13 mouse cellular contexts compared by ENCODE assay signal in genomic region chr5:21131173-21131572, GRCm38 (mm10). TPM values are rescaled to one million over a fixed set of nuclear protein-coding genes. Genes with fewer than 3 reads are reported as not detected.
DNase-seq lines count a peak whose midpoint lies in the region; ATAC-seq lines count a peak whose summit lies in the region.
"Had no signal": no experiment of that assay in that cellular context is flagged by ENCODE, and none has a peak within 500 bp of the region (broad histone marks: within the 10 kb centered on the region; RNA-seq: fewer than 3 reads in every experiment).

No protein-coding gene starts in this region.

- no peaks in the 10 kb centered on the region for H3K27me3 ChIP-seq in hindbrain, embryonic 16.5 days (replicated peaks; ENCODE audit: control insufficient read depth, insufficient read depth, low read length)
- H3K27me3 ChIP-seq in forebrain, embryonic 12.5 days, result no peaks in the 10 kb centered on the region

- H3K27ac ChIP-seq in hindbrain, embryonic 16.5 days (ENCODE audit: low read depth, low read length), result no peak overlapping the region
- H3K27ac ChIP-seq in forebrain, embryonic 12.5 days, result no peak overlapping the region
- H3K27ac ChIP-seq: kidney, postnatal 0 days; stomach, postnatal 0 days had no signal

- no peaks in the 10 kb centered on the region for H3K4me1 ChIP-seq in hindbrain, embryonic 16.5 days (ENCODE audit: control insufficient read depth, insufficient read depth, low read depth, low read length)
- H3K4me1 ChIP-seq in forebrain, embryonic 12.5 days, result no peaks in the 10 kb centered on the region

- 87% methylated on average over 2 of the region's 2 CpGs for WGBS in hindbrain, embryonic 16.5 days
- WGBS in forebrain, embryonic 12.5 days, result 93% methylated on average over 2 of the region's 2 CpGs

- no peaks in the 10 kb centered on the region for H3K36me3 ChIP-seq in hindbrain, embryonic 16.5 days (ENCODE audit: control insufficient read depth, insufficient read depth, low read length)
- no peaks in the 10 kb centered on the region for H3K36me3 ChIP-seq in forebrain, embryonic 12.5 days (replicated peaks)
- H3K36me3 ChIP-seq: G1E had no signal

- intact Hi-C loops in heart, postnatal 14 days (cut with DNase I), result no loop called here

- DNase-seq in heart, adult 9 months (ENCODE audit: low spot score in 2 of 2), result peak; percentile 48 to 67
- DNase-seq in heart, postnatal 14 days, result no peak
- DNase-seq in spleen, postnatal 36 days (ENCODE audit: low spot score in 2 of 2), result peak; percentile 33 to 51
- no peak for DNase-seq in spleen, adult 12 weeks (ENCODE audit: low spot score)
- DNase-seq in lung, postnatal 25 days (ENCODE audit: low spot score), result peak; percentile 70
- DNase-seq: cerebellum, adult 2 months; retina, postnatal 1 day had no signal

- no peaks in the 10 kb centered on the region for H3K9me3 ChIP-seq in hindbrain, embryonic 16.5 days (ENCODE audit: control insufficient read depth, low read length)
- no peaks in the 10 kb centered on the region for H3K9me3 ChIP-seq in forebrain, embryonic 12.5 days
- H3K9me3 ChIP-seq: G1E had no signal

- H3K4me2 ChIP-seq in hindbrain, embryonic 16.5 days (ENCODE audit: low read length), result no peak overlapping the region
- no peak overlapping the region for H3K4me2 ChIP-seq in forebrain, embryonic 12.5 days

- H3K4me3 ChIP-seq in hindbrain, embryonic 16.5 days (ENCODE audit: low read length), result no peak overlapping the region
- H3K4me3 ChIP-seq in forebrain, embryonic 12.5 days (replicated peaks), result no peak overlapping the region

- no peak for ATAC-seq in hindbrain, embryonic 16.5 days
- ATAC-seq in forebrain, embryonic 12.5 days (ENCODE audit: low FRiP score), result no peak
- ATAC-seq: forebrain, embryonic 16.5 days had no signal

- no peak overlapping the region for H3K9ac ChIP-seq in hindbrain, embryonic 16.5 days (ENCODE audit: low read depth, low read length)
- H3K9ac ChIP-seq in forebrain, embryonic 12.5 days, result no peak overlapping the region

RNA-seq across cellular contexts. Expression of gene Gsap, which starts 54.9 kb away (rescaled TPM):
- 1 to 10 TPM; 4.7 to 4.9 TPM for total RNA-seq in heart, postnatal 14 days (2021)
- polyA plus RNA-seq in hindbrain, embryonic 16.5 days (2015; fragmentation: Nextera tagmentation; extraction: Ambion mirVana), result 14.6 TPM in 2 replicates
- polyA plus RNA-seq in forebrain, embryonic 12.5 days (2016; fragmentation: Nextera tagmentation; extraction: Ambion mirVana), result 2.8 and 3.6 TPM in 2 replicates
- polyA plus RNA-seq: G1E had no signal

Comparison
In these comparisons a context has a peak if more than half of its experiments do, and no peak if none do; other contexts are left out.
1. DNase-seq: peak in heart, adult 9 months (2 of 2), spleen, postnatal 36 days (2 of 2) and lung, postnatal 25 days (single experiment); none in heart, postnatal 14 days (0 of 2) and spleen, adult 12 weeks (single experiment).